Mouse (Mus musculus): Measurements from ENCODE around the gene Tns4. TPM values are rescaled to one million over a fixed set of nuclear protein-coding genes. Genes with fewer than 3 reads are reported as not detected.

Gene Tns4
- polyA plus RNA-seq, 1 experiment from 2014 or later: 0.93 TPM

DNA sequence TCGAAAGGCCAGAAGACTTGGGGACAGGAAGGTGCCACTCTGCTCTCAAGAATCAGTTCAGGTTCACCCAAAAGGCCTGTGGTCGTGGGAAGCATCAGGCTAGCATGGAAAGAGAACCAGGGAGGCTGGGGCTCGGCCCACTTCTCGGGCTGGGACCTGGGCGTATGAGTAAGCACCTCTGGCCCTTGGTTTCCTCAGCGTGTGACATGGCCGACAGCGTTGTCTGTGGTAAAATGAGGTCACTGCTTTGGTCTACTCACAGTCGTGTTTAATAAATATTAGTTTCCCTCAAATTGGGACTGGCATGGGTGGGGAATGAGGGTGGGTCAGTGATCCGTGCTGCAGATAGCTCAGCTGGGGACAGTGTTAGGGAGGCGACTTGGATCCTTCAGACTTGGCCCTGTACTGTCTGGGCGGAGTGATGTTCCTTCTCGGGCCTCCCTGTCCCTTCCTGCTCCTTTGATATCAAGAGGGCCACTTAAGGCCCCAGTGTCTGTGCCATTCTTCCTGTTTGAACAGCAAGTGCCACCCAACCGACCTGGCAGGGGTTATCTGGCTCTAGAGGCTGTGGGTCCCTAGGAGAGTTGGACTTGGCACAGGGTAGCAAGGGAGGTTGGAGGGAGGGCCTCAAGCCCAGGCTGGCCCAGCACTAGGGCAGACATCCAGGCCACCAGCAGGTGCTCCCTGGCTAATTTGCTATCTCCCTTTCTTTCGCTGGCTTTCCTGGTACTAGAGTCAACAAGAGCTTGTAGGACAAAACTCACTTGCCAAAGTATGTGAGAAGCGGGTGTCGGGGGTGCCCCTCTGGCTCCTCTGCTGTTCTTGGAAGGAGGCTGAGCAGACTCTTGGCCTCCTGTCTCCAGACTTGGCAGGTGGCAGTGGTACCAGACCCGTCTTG lies 38.9 kb upstream of the Tns4 start:
- no peak for ATAC-seq
- no peak overlapping the region for H3K9ac ChIP-seq
- H3K4me2 ChIP-seq (replicated peaks): no peak overlapping the region
- H3K9me3 ChIP-seq: no peaks in the 10 kb centered on the region
- no peaks in the 10 kb centered on the region for H3K36me3 ChIP-seq
- H3K4me3 ChIP-seq (replicated peaks): no peak overlapping the region
- WGBS: 82% methylated on average over 18 of the region's 18 CpGs
- H3K27ac ChIP-seq: no peak overlapping the region
- H3K4me1 ChIP-seq (replicated peaks): peaks cover 44% of the 10 kb centered on the region
- no peaks in the 10 kb centered on the region for H3K27me3 ChIP-seq (replicated peaks)

DNA sequence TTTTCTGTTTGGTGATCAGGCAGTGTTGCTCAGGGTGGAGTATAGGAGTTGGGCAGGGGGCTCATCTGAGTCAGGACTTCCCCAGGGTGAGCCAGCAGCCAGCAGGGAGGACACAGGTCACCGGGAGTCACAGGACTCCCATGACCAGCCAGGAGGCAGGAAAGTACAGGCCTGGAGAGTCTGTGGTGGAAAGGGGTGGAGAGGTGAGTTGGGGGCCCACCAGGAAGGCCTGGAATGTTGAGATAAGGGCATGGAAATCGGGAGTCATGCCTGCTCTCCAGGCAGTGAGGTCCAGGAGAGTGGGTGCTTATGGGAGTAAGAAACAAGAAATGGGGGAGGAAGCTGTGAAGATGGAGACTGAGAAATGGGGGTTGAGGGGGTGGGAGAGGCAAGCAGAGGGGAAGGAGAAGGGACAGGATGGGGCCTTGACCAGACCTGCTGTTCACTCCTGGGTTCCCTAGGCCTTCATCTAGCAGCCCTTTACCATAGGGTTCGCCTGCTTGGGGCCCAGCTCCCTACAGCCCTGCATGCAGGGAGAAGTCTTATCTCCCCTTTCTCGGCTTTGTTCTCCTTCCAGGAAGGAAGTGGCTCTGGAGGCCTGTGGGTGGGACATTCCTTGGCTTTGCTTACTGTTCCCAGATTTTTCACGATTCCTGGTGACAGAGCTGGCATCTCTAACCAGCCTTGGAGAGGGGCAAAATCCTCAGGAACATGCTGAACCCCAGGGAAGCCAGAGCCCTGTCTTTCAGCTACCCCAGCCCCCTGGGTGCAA lies 37.6 kb upstream of the Tns4 start:
- 28% methylated on average over 5 of the region's 5 CpGs for WGBS
- Histone ChIP-seq H3K27me3 (replicated peaks) (no peaks in the 10 kb centered on the region), H3K9ac (no peak overlapping the region), H3K9me3 (no peaks in the 10 kb centered on the region), H3K4me2 (replicated peaks) (0 out of 2 replicates have a peak overlapping the region, but pooled peaks have one; percentile 9), H3K36me3 (no peaks in the 10 kb centered on the region), H3K4me1 (replicated peaks) (peaks cover 35% of the 10 kb centered on the region), H3K27ac (peak overlapping the region; percentile 62), H3K4me3 (replicated peaks) (no peak overlapping the region)
- peak; percentile 78 for ATAC-seq

DNA sequence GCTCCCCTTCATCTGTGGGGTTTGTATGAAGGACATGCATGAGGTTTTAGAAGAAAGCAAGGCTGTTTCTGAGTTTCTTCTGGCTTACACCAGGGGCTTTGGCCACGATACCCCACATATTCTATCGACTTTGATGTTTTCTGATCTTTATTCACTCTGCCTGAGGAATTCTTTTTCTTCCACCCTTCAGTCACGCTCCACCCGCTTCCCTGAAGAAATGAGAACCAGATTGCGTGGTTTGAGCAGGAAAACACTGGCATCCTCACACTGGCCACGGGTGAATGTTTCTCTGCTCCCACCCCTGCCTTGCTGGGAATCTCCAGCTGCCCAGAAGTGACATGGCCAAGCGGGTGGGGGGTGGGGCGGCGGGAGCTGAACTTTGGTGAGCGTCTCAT lies 35.5 kb upstream of the Tns4 start:
- H3K27ac ChIP-seq: no peak overlapping the region
- no peak overlapping the region for H3K4me2 ChIP-seq (replicated peaks)
- H3K9me3 ChIP-seq: no peaks in the 10 kb centered on the region
- no peak overlapping the region for H3K4me3 ChIP-seq (replicated peaks)
- H3K9ac ChIP-seq: no peak overlapping the region
- no peaks in the 10 kb centered on the region for H3K27me3 ChIP-seq (replicated peaks)
- ATAC-seq: no peak
- H3K36me3 ChIP-seq: no peaks in the 10 kb centered on the region
- WGBS: 53% methylated on average over 10 of the region's 10 CpGs
- peaks cover 35% of the 10 kb centered on the region for H3K4me1 ChIP-seq (replicated peaks)

DNA sequence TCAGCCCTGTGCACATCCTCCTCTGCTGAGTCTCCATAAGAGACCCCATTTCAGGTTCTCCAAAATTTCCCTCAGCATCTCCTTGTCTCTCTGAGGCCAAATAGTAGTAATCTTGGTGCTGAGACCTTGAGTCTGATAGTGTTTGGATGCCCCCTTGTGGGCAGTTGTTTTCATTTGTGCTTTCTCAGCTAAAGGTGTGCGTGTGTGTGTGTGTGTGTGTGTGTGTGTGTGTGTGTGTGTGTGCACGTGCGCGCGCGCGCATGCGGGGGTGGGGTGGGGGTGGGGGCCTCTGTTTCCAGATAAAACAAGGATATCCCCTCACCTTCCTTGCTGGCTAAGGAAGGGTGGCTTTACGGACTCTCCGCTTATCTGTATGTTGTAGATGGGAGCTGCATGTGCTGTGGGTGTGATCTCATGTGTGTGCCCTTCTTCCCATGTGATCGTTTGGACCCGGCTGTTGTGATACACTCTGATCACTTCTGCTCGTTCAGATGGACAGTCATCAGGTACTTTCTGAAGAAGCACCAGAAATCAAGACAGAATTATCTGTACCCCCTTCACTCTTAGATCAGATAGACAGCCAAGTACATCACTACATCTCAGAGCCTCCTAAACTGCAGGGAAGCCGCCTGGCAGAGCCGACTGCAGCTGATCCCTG lies 35.0 kb upstream of the Tns4 start:
- no peak for ATAC-seq
- peaks cover 35% of the 10 kb centered on the region for H3K4me1 ChIP-seq (replicated peaks)
- no peaks in the 10 kb centered on the region for H3K27me3 ChIP-seq (replicated peaks)
- H3K9me3 ChIP-seq: no peaks in the 10 kb centered on the region
- H3K36me3 ChIP-seq: no peaks in the 10 kb centered on the region
- 47% methylated on average over 15 of the region's 15 CpGs for WGBS
- H3K9ac ChIP-seq: no peak overlapping the region
- no peak overlapping the region for H3K27ac ChIP-seq
- H3K4me2 ChIP-seq (replicated peaks): no peak overlapping the region
- no peak overlapping the region for H3K4me3 ChIP-seq (replicated peaks)

DNA sequence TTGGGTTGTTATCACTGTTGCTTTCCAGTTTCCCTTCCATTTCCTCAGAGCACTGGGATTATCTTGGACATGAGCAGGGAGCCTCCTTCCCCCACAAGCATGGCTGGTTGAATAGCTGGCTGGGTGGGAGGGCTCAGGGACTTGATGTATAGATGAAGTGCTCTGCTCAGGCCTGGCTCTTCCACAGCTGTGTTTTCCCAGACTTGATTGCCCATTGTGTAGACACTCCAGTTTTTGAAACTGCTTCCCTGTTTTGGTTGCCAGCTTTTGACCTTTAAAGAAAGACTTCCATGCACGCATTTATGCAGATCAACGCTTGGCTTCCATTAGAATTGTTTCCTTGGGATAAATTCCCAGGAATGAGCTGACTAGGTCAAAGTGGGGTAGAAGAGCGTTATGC lies 33.6 kb upstream of the Tns4 start:
- no peak overlapping the region for H3K4me2 ChIP-seq (replicated peaks)
- ATAC-seq: no peak
- no peaks in the 10 kb centered on the region for H3K9me3 ChIP-seq
- H3K4me1 ChIP-seq (replicated peaks): peaks cover 28% of the 10 kb centered on the region
- WGBS: 78% methylated on average over 3 of the region's 3 CpGs
- 0 out of 2 replicates have a peak overlapping the region, but pooled peaks have one; percentile 11 for H3K27ac ChIP-seq
- H3K9ac ChIP-seq: no peak overlapping the region
- H3K27me3 ChIP-seq (replicated peaks): no peaks in the 10 kb centered on the region
- no peaks in the 10 kb centered on the region for H3K36me3 ChIP-seq
- H3K4me3 ChIP-seq (replicated peaks): no peak overlapping the region

DNA sequence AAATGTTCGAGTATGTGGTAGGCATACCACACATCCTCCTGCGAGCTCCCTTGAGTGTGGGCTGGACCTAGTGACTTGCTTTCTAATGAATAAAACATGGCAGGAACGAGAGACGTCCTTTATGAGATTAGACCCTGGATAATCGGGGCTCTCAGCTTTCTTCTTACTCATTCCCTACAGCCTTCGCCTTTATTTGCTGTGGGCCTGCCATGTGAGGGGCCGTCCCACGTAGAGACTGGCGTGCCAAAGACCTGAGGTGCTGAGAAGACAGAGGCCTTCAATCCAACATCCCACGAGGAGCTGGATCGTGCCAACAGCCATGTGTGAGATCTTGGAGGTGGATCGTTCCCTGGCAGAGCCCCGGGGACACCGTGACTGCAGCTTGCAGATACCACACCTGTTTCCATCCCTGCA lies 32.1 kb upstream of the Tns4 start:
- Histone ChIP-seq H3K4me3 (replicated peaks) (no peak overlapping the region), H3K9ac (no peak overlapping the region), H3K4me1 (replicated peaks) (peaks cover 17% of the 10 kb centered on the region), H3K36me3 (no peaks in the 10 kb centered on the region), H3K27me3 (replicated peaks) (no peaks in the 10 kb centered on the region), H3K27ac (no peak overlapping the region), H3K4me2 (replicated peaks) (no peak overlapping the region), H3K9me3 (no peaks in the 10 kb centered on the region)
- no peak for ATAC-seq
- 76% methylated on average over 14 of the region's 14 CpGs for WGBS

DNA sequence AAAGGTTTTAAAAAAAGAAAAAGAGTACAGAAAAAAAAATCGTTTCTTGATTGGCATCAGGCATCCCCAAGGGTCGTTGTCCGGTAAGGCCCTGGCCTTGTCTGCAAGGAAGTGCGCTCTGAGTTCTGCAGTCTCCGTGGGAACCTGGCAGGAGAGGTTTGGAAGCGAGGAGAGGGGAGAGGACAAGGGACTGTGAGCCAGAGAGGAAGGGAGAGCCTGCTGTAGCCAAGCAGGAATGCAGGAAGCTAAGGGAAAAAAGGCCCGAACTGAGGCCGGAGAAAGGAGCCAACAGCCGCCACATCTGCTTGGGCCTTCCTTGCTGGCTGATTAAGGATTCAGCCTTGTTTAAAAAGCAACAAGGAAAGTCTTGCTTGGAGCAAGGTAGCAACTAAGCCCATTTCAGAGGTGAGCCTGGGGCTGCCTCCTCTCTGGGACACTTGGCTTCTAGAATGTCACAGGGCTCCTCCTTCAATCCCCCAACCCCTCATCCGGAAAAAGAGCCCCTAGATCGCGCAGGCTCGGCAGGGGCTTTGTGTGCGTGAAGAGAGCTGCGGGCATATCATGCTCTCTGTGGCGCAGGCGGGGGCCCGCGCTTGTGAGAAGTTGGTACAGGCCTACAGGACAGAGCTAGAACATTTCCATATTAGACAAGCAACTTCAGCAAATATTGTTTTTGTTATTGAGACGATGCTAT lies 31.6 kb upstream of the Tns4 start:
- 59% methylated on average over 20 of the region's 20 CpGs for WGBS
- Histone ChIP-seq H3K27ac (peak overlapping the region; percentile 36; the same call in 1 of the 2 replicates), H3K9ac (0 out of 2 replicates have a peak overlapping the region, but pooled peaks have one; percentile 4), H3K4me3 (replicated peaks) (no peak overlapping the region), H3K27me3 (replicated peaks) (no peaks in the 10 kb centered on the region), H3K36me3 (no peaks in the 10 kb centered on the region), H3K9me3 (no peaks in the 10 kb centered on the region), H3K4me1 (replicated peaks) (peaks cover 15% of the 10 kb centered on the region; the same call in 1 of the 2 replicates), H3K4me2 (replicated peaks) (no peak overlapping the region)
- ATAC-seq: no peak

DNA sequence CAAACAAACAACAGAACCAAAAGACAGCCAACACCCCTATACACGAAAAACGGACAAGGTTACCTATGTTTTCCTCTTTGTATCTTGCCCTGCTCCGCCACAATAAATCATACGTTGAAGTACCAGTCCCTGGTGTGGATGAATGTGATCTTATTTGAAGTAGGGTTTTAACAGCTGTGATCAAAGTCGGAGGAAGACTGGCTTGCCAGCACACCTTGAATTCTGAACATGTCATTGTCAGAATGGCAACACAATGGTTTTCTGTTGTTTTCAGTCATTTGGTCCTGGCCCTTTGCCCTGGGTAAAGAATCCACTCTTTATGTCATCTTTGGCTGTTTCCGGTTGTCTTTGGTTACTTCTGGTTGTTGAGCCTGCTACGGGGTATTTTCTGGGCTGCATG lies 29.9 kb upstream of the Tns4 start:
- Histone ChIP-seq H3K4me3 (replicated peaks) (no peak overlapping the region), H3K9me3 (no peaks in the 10 kb centered on the region), H3K27ac (no peak overlapping the region), H3K4me2 (replicated peaks) (no peak overlapping the region), H3K4me1 (replicated peaks) (peaks cover 8% of the 10 kb centered on the region; the same call in 1 of the 2 replicates), H3K36me3 (no peaks in the 10 kb centered on the region), H3K9ac (no peak overlapping the region), H3K27me3 (replicated peaks) (no peaks in the 10 kb centered on the region)
- ATAC-seq: no peak
- WGBS: 85% methylated on average over 7 of the region's 7 CpGs

DNA sequence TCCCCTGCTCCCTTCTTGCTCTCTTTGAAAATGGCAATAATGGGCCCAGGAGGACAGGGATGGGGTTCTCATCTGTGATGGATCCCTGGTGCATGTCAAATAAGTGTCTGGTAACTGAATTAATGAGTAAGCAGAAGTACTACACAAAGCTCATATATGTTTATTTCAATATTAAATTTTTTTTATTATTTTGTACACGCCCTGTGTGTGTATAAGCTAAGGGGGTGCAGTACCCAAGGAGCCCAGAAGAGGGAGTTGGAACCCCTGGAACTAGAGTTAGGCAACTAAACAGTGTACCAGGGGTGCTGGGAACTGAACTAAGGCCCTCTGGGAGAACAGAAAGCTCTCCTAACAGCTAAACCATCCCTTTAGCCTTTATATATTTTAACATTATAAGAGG lies 29.3 kb upstream of the Tns4 start:
- H3K9ac ChIP-seq: no peak overlapping the region
- ATAC-seq: no peak
- H3K9me3 ChIP-seq: no peaks in the 10 kb centered on the region
- H3K4me1 ChIP-seq (replicated peaks): peaks cover 8% of the 10 kb centered on the region; the same call in 1 of the 2 replicates
- H3K36me3 ChIP-seq: no peaks in the 10 kb centered on the region
- H3K4me2 ChIP-seq (replicated peaks): no peak overlapping the region
- H3K4me3 ChIP-seq (replicated peaks): no peak overlapping the region
- 100% methylated on average over 1 of the region's 1 CpGs for WGBS
- H3K27ac ChIP-seq: no peak overlapping the region
- H3K27me3 ChIP-seq (replicated peaks): no peaks in the 10 kb centered on the region

DNA sequence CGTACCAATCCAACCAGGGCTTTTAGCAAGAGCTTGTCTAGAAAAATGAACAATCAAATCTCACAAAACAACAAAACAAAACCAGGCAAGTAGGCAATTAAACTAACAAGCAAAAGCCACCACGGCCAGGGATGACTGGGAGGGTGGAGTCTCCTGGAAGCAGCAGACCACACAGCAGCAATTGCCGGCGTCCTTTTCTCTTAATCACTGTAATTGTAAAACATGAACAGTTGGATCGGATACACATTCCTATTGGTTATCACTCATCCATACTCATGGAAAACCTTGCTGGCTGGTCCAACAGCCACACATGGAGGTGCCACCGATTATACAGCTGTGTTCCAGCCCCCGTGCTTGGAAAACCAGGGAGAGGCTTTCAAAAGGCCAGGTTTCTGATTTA lies 28.8 kb upstream of the Tns4 start:
- H3K9me3 ChIP-seq: no peaks in the 10 kb centered on the region
- no peaks in the 10 kb centered on the region for H3K27me3 ChIP-seq (replicated peaks)
- no peak overlapping the region for H3K27ac ChIP-seq
- no peak overlapping the region for H3K4me2 ChIP-seq (replicated peaks)
- H3K4me3 ChIP-seq (replicated peaks): no peak overlapping the region
- H3K4me1 ChIP-seq (replicated peaks): peaks cover 8% of the 10 kb centered on the region; the same call in 1 of the 2 replicates
- WGBS: 80% methylated on average over 7 of the region's 7 CpGs
- no peak for ATAC-seq
- H3K36me3 ChIP-seq: no peaks in the 10 kb centered on the region
- H3K9ac ChIP-seq: no peak overlapping the region

DNA sequence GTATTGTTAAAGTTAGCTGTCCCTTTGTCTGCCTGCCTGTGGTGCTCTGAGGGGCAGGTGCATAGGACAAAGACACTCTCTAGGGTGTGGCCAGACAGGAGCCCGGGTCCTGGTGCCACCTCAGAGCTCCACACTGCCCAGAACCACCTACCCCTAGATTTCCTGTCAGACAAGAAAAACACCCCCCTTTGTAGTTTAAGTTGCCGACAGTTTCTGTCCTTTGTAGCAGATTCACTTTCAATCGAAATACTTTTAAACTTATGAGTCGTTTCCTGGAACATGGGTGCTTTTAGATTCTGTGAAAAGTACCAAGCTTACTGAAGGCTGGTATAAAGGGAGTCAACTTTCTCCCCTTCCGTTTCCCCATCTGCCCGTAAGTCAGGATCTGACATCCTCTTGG lies 26.8 kb upstream of the Tns4 start:
- Histone ChIP-seq H3K4me1 (replicated peaks) (peaks cover 12% of the 10 kb centered on the region; the same call in 1 of the 2 replicates), H3K4me2 (replicated peaks) (no peak overlapping the region), H3K4me3 (replicated peaks) (no peak overlapping the region), H3K36me3 (no peaks in the 10 kb centered on the region), H3K9ac (no peak overlapping the region), H3K9me3 (no peaks in the 10 kb centered on the region), H3K27ac (no peak overlapping the region), H3K27me3 (replicated peaks) (no peaks in the 10 kb centered on the region)
- 70% methylated on average over 6 of the region's 6 CpGs for WGBS
- no peak for ATAC-seq
